Mouse (Mus musculus) lung, postnatal 0 days (tissue): Measurements from ENCODE around the gene Cabp7.

ENCODE experiments used
- CTCF ChIP-seq: IDR thresholded peaks from 2 replicates; pipeline ENCODE4 v1.5.1; 2016; ENCODE audit warnings: antibody characterized with exemption, mild to moderate bottlenecking
- EP300 ChIP-seq: IDR thresholded peaks from 2 replicates; pipeline ENCODE4 v1.6.1; 2016; ENCODE audit warnings: antibody characterized with exemption, mild to moderate bottlenecking, control low read depth

GRCm38 (mm10) chr11:4729603-4730002, 17.0 kb downstream of the Cabp7 start:
- TF ChIP-seq EP300 (no peak), CTCF (no peak)
